Mouse (Mus musculus): Measurements from ENCODE around the gene Tmem106c.

DNA sequence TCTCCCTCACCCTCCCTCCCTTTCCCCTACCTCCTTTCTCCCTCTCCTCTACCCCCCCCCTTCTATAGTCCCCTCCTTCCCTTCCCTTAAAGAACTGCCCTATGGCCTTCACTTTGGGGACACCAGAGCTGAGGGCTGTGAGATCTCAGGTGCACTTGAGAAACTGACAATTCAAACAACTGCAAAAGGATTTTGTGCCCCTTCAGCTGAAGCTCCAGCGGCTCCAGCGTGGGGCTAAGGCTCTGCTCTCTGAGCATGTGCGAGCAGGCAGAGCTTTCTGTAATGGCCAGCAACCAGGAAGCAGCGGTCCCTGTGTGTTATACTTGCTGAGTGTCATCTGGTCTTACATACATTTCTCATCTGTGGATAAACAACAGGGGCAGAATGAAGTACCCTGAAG lies 8.3 kb upstream of the Tmem106c start:
- no peak for TF ChIP-seq GATA1 (IDR thresholded peaks at IDR 0.05; ENCODE audit: low read length)
- TF ChIP-seq TAL1 (IDR thresholded peaks at IDR 0.05; ENCODE audit: low read length) = no peak

Data from erythroblast, embryonic 14.5 days (primary cell).